Mouse (Mus musculus): ENCODE data around the gene Slc7a8.
A peak's percentile ranks its signal among the peaks of the same experiment; 100 is the strongest.

Gene Slc7a8

DNA sequence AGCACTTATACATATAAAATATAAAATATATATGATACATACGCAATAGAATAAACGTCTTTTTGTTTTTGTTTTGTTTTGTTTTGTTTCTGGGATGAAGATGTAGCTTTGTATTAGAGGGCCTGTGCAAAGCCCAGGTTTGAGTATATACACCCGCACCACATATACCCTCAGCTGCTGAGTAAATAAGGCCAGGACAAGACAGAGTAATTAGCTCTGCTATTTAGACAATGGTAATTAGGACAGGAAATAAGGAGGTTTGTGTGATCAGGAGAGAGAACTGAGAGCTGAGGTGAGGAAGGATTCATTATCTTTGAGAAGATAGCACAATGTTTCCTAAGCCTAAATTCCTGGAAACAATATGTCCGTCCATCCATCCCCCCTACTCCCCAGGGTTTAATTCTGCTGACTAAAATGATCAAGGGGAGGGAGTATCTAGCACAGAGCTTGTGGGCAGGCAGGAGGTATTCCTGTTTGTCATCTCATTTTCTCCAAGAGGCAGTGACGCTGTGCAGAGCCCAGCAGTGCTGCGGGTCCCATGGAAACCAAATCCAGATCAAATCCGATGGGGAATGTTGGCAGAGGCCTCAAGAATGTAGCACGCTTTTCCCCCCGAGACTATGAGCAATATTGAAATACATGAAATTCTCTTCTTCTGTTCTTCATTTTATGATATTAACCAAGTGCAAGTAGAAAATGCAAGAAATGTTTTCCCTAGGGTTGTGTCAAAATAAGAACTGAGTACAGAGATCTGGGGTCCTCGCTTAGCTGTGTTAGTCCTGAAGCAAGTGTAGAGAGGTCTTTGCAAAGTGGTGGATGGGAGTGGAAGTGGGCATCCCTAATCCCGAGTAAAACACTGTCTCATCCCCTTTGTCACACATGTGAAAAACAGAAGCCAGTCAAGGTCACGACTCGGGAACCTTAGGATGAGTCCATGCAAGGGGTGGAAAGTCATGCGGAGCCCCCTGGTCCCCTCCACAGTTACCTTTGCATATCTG is 44.9 kb downstream of the Slc7a8 start:
- no peak for DNase-seq (ENCODE audit: low read depth)

DNA sequence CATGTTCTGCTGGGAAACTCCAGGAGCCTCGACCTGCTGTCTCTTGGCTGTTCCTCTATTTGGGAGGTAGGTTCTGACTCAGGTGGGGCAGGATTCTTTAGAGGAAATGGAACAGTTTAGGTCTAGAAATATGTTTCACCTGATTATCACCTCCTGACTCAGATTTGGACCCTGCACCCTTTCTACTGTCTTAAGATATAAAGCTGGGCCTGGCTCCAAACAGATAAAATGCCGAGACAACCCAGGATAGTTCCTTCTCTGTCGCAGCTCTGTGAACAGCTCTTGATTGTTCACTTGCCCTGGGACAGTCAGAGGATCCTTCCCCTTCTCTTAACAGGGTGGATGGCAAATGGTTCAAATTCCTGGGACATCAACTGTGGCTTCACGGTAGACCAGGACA is 46.5 kb downstream of the Slc7a8 start:
- no peak for DNase-seq (ENCODE audit: low read depth)

DNA sequence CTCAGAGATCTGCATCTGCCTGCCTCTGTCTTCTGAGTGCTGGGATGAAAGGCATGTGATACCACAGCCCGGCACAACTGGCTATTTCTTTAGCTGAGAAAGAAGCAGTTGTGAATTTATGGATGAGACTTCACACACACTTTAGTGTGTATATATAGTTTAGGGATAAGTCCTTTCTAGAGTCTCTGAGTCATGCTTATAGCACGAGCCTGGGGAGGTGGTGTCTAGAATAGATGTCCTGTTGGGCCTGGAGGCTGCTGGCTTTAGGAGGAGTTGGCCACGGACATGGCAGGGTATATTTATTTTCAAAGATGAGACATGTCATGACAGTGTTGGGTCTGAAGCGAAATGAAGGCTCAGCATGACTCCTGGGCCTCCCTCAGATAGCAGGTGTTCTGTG is 47.7 kb downstream of the Slc7a8 start:
- no peak for DNase-seq (ENCODE audit: low read depth)

DNA sequence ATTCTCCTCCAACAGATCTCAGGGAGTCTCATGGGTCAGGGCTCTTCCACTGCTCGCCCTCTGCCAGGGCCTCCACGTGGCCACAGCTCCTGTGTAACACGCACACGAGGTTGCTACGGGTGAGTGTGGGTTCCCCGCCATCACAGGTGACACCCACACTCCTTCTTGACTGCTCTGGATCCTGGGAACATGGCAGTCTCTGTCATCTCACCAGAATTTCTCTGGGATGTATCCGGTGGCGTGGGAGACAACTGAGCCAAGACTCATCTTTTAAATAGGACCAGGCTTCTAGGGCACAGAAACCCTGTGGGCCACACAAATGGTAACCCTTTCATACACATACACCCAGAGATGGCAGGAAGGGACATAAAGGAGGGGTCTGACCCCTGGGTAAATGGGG is 49.5 kb downstream of the Slc7a8 start:
- no peak for DNase-seq (ENCODE audit: low read depth)

DNA sequence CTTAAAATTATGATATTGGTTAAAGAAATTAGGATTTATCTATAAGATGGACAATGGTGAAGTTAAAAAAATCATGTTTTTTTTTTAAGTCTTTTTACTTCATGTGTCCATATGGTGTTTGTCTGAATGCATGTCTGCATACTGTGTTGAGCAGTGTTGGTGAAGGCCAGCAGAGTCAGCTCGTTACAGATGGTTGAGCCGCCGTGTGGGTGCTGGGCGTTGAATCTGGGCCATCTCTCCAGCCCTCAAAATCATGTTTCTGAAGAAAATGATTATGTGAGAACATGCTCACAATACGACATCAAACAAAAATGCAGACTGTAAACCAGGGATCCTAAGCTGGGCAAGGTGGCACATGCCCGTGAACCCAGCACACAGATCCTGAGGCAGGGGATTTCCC is 51.4 kb downstream of the Slc7a8 start:
- no peak for DNase-seq (ENCODE audit: low read depth)

DNA sequence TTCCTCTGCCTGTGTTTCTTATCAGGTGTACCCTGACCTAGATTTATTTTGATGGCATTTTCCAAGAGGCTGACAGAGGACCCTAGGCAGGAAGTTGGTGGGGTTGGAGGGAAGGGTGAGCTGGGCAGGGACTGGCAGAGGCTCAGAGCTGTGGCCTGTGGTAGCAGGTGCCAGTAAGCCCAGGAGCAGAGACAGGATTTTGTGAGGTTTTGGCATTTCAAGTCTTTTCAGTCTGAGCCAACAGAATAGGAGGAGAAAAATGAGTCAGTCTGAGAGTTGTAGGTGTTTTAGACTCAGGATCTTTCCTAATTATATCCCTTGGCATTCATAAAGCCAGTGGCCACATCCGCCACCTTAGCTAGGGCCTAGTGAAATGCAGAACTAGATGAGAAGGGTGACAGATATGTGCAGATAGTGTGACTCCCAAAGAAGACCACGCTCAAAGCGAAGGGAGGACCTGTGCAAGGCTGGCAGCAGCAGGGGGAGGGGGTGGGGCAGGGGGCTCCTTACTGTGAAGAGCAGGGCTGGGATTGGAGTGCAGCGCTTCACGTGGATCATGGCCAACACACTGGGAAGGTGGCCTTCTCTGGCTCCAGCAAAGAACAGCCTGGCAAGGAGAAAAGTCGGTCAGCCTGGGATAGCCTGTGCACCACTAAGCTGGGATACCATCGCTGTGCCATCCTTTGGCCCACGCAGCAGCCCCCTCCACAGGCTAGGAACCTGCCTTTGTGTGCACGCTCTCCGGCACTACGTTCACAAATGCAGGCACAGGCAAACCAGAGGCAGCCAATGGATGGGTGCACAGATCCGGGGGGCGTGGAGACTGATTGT is 52.7 kb downstream of the Slc7a8 start:
- DNase-seq (ENCODE audit: low read depth): no peak

DNA sequence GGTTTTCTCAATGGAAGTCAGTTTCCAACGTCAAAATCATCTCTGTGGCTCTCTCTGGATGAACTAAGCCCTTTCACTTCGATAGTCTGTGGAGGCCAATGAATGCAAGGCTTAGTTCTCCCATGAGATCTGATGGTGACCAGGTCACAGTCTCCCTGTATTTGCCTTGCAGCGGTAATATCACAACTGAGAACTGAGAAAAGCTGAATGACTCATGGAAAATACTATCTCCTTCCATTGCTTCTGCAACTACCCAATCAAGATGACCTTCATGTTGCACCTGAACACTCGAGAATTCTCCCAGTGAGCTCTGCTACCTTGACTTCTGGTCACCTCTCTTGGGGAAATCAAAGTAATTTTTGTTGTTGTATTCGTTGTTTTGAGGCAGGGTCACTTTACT is 54.2 kb downstream of the Slc7a8 start:
- no peak for DNase-seq (ENCODE audit: low read depth)

DNA sequence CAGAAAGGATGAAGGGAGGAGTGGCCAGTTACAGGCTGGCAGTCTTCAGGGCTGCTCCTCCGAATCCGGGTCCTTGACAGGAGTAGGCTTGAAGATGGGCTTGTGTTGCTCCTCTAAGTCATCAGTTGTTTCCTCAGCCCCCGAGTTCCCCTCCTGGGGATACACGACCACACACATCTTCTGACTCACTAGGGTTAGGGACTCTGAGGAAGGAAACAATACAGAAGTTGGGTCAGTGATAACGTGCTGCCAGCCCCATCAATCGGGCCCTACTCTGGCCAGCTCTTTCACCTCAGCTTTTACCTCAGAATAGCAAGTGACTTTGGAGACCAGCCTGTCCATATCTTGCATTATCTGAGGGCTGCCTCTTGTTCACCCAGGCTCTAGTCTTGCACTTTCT is 57.7 kb downstream of the Slc7a8 start:
- DNase-seq (ENCODE audit: low read depth): no peak

DNA sequence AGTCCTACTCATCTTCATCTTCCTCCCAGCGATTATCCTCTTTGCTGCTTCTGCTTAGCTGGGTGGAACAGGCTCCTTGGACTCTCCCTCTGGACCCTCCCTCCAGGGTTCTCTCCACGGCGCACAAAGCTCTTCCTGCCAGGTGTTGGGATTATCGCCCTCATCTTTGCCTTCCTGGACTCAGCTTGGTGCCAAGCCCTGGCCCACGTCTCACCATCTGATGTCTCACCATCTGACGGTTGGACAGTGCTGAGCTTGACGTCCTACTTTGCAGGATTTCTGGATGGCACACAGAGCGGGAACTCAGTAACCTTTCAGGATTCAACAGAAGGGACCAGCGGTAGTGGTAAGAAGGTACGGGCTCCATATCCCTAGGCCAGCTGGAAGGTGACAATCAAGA is 60.0 kb downstream of the Slc7a8 start:
- DNase-seq (ENCODE audit: low read depth): no peak

DNA sequence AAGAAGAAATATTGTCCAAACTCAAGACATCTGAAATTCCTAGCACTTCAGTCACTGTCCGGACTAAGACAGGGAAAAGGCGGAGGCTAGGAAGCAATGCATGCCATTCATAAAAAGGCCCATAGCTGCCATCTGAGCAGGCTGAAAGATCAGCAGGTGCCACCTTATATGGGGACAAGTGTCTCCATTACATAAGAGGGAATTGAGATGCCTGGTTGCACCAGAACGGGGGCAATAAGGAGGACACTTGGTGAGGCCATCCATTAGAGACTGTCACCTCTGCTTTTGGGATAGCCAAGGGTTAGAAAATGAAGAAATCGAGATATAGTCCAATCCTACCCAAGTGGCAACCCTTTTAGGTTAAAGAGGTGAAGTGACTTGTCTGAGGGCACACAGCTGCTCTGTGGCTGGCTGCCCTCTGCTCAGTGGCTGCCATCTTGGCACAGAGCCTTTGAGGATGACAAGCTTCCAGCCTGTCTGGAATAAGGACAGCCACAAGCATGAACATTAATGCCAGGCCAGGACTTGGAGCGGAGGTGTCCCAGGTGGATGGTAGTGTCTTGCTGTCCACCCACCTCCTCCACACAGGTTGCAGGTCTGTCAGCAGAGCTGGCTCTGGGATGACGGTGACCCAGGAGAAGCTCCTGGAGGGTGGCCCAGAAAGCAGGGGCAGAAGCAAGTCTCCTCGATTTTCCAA is 60.9 kb downstream of the Slc7a8 start:
- no peak for DNase-seq (ENCODE audit: low read depth)

DNA sequence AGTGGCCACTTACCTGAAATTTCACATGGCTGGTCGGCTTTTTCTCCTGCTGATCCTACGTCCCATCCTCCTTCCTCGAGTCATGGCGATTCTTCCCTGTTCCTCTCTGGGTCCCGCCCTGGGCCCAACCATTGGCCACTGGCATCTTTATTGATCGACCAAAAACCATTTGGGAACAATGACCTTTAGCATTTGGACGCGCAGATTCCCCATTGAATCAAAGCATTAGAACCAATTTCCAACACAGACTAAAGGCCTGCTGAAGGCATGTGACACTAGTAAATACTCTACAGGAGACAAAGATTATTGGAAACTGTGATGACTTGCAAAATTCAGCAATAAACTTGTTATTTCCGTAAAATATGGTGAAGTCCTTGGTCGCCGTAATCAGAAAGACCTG is 61.7 kb downstream of the Slc7a8 start:
- no peak for DNase-seq (ENCODE audit: low read depth)

DNA sequence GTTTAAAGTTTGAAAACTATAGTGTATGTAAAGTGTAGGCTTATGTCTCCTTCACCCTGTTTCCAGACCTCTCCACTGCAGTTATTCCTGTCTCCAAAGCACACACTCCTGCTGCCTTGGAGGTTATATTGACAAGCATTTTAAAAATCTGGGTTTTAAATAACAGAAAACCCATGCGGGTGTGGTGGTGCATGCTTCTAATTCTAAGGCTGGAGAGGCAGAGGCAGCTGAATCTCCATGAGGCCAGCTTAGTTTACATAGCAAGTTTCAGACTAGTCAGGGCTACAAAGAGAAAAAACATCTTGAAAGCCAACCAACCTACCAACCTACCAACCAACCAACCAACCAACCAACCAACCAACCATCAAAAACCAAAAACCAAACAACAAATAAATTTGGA is 66.3 kb downstream of the Slc7a8 start:
- no peak for DNase-seq (ENCODE audit: low read depth)

DNA sequence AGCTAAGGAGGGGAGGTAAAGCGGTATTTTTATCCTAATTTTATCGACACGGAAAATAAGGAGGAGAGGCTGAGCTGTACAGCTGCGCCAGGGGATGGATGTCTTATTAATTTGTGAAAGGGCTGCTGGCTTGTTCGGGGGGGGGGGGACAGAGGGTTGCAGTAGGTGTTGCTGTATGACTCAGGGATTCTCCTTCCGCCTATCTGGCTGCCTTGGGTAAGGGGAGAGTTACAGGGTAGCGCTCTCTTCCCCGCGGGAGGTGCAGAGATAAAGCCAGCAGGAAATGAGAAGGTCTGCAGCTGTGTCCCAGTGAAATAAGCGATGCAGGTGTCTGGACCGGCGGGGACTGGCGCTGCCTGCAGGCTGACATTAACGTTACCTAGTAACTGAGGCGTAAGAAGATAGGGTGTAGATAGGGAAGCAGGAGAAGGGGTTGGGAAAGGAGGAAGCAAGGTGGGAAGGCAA is 67.1 kb downstream of the Slc7a8 start:
- peak; percentile 62 for DNase-seq (ENCODE audit: low read depth)

DNA sequence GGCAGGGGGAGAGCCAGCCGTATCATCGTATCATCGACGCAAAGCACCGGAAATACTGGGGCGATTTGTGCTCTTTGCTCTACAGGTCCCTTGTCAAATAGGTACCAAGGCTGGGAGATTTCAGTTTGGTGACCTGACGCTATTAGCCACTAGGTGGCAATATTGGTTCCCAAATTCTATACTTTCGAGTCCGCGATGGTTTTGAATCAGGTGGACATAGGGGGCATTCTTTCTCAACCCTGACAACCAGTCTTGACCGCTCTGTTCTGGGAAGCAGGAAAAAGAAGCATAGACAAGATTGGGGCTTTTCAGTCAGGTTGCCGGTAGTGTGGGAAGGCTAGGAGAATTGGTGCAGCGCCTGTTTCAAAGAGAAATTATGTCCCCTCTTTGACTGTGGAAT is 67.6 kb downstream of the Slc7a8 start:
- DNase-seq (ENCODE audit: low read depth): peak; percentile 89

DNA sequence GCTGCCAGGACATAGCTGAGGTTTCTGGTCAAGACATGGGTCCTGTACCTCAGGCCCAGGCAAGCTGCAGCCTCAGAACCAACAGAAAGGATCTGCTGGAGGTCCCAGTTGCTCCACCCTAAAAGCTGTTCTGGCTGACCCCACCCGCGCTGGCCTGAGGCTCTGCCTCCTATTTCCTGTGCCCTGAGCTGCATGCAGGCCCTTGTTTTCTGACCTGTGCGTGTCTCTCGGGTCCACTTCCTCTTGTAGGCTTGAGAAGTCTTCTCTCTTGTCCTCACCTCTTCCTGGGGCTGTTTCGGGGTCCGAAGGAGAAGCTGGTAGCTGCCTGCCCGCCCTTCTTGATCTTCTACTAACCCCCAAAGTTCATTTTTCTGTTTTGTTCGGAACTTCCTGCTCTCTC is 68.9 kb downstream of the Slc7a8 start:
- DNase-seq (ENCODE audit: low read depth): no peak

DNA sequence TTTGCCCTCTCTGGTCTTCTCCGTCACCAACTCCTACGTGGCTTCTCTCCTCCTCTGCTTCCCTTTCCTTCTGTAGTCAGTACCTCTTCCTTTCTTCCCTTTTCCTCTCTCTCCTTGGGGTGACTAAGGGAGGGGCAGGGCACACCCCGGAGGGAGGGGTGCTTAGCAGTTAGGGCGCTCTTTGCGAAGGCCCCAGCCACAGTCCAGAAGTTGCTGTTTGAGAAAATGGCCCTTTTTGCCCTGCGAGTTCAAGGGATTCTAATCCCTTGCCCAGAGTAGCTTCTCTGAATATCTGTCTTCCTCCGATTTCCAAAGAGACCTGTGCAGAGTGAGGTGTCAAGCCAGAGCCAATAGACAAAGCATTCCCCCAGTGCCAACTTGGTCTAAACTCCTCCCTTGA is 69.7 kb downstream of the Slc7a8 start, which contains the start of gene Cebpe:
Cebpe (minus strand) TSS at position 101 of the 400 bp plus-strand sequence.
- DNase-seq (ENCODE audit: low read depth): no peak

DNA sequence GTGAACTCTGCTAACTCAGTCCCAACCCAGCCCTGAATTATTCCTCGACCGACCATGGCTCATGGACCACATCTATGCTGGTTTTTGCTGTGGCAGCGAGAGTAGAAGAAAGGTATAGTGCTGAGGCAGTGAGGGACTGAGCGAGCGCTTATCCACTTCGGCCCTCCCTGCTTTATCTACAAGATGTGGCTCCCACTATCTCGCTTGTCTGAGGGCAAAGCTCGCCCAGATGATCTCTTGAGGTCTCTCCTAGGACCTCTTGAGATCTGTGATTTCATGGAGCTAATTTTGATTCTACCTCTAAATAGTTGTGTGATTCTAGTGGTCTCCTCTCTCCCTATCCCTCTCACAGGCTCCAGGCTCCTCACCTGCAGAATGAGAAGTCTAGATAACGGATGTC is 72.7 kb downstream of the Slc7a8 start:
- no peak for DNase-seq (ENCODE audit: low read depth)

DNA sequence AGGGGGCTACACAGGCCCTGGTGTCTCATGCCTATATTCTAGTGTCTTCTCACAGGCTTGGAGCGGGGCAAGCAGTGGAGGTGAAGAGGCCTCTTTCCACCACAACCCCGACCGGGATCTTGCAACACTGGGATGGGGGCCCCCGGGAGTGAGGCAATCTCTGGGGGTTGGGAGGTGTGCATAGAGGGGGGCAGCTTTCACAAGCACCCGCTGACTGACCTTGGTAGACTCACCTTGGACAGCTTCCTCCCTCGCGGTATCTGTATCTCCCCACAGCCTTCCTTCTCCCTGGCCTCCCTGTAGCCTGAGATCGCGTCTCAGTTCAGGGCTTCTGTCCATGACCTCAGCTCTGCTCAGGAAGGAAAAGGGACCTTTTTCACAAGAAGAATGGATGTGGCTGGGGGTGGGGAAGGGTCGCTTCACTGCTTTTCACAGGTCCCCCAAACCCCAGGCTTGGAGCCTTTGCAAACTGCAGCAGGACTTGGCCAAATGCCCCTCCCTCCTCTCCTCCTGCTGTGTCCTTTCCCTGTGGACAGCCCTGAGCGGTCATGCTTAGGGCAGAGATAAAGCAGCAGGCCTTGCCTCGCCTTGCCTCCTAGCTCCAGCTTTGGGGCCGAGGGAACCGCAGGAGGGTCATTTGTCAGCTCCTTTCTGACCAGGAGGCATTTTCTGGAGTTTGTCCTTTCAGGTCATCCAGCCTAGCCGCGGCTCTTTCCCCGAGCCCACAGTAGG is 75.0 kb downstream of the Slc7a8 start:
- no peak for DNase-seq (ENCODE audit: low read depth)

DNA sequence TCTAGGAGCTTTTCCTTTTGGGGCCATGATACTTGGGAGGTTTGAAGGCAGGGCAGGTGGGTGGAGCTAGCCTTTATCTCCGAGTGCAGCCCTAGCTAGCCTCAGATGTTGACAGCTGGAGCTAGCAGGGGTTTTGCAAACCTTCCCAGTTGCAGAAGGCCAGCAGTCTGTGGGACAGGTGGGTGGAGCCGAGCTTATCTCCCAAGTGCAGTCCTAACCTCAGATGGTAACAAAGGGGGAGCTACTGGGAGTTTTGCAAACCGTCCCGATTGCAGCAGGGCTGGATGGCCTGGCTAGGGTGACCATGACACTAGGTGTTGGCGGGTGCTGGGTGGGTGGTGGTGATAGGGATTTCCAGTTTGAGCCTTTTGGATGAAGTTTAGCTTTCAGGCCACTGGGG is 75.9 kb downstream of the Slc7a8 start:
- no peak for DNase-seq (ENCODE audit: low read depth)

DNA sequence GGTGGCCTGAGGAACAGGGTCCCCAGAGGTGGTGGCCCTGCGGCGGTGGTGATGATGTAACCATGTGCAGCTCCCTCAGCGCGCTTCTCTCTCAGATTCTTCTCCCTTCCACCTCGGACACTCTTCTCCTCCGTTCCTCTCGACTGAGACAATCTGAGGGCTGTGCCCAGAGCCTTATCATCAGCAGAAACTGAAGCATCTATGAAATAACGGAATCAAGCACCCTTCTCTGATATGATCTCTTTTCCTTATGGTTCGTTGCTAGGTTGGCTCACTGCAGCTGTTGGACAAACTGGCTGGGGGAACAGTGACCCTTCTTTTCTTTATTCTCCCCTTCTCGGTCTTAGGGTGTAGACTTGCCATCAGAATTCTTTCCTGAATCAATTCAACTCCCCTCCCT is 78.5 kb downstream of the Slc7a8 start:
- no peak for DNase-seq (ENCODE audit: low read depth)

DNA sequence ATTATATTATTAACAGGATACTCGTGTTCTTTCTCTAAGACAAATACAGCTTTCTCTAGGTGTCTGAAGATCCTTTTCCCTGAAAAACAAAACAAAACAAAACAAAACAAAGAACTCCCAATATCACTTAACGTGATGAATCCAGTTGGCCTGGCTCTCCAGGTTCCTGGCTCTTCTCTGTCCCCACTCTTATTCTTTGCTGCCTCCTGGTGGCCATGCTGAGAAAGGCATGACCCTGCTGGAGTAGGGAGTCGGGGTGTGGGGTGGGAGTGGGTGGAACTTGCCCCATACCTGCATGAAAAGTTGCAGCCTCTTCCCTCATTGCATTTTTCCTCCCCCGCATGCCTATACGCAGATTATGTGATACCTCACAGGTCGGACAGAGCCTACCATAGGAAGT is 80.4 kb downstream of the Slc7a8 start:
- DNase-seq (ENCODE audit: low read depth): peak; percentile 90

DNA sequence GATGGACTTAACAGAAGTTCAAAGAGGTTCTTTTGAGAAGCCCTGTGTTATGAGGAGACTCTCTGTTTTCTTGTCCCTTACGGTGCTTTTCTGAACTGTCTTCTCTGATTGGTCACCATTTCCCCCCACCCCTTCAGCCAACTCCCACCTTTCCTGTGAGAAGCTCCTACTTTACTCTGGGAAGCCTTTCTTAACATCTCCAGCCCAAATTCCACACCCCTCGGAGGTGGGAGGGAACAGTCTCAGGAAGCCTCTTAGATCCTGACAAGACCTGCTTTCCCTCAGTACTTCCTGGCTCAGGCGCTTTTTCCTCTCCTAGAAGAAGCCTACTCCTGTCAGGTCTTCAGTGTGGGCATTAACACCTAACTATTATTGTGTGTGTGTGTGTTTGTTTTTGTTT is 82.2 kb downstream of the Slc7a8 start:
- DNase-seq (ENCODE audit: low read depth): no peak

Measured in induced T-regulatory cell, adult 2 months (primary cell).